Mouse (Mus musculus): ENCODE measurements around the gene Hnrnpl.

DNA sequence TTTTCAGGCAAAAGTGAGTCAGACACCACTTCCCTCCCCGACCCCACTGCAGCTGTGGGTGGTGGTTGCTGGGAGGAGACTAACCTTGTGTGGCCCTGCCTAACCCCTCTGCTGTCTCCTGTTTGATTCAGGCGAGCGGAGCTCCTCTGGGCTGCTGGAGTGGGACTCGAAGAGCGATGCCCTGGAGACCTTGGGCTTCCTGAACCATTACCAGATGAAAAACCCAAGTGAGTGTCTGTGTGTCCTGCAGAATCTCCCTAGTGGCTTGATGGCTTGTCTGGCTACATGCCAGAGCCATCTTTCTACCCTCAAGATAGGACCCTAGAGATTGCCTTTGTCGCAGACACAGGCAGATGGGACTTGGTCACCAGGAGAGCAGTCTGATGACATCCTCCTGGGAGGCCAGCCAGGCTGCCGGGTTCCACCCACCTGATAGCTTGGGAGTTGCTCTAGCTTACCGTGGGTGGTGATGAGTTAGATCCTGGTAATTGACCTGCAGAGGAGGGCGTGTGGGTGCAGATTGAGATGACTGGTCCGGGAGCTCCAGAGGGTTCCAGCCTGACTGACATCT is 13.0 kb downstream of the Hnrnpl start:
- TF ChIP-seq CTCF (IDR thresholded peaks at IDR 0.05; ENCODE audit: low read depth, low read length) (no peak), POLR2A (IDR thresholded peaks at IDR 0.05; ENCODE audit: borderline replicate concordance, low read depth, low read length) (no peak)

Data from bone marrow macrophage, adult 2 months (primary cell).